Mouse (Mus musculus): ENCODE measurements around the gene Nupr1l. TPM values are rescaled to one million over a fixed set of nuclear protein-coding genes. Genes with fewer than 3 reads are reported as not detected.

The Nupr1l gene
- polyA plus RNA-seq, 1 experiment from 2014 or later, result 4.3 TPM

DNA sequence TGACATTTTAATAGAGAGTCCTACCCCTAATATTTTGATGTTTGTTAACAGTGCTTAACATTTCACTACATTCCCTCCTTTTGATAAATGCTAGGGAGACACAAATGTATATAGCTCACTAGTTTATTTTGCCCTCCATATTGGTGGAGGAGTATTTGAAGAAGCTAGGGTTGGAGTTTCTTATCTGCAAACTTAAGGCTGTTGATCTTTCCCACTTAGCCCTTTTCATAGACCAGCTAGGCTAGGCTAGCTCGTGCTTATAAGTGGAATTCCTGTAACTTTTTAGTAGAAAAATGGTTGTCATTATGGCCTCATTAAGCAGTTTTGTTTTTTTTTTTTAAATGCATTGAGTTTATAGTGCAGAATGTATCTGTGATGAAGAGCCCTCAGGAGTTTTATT is 35.1 kb downstream of the Nupr1l start:
- 86% methylated on average over 1 of the region's 1 CpGs for WGBS
- peaks cover 8% of the 10 kb centered on the region for H3K4me1 ChIP-seq
- no peak overlapping the region for H3K9ac ChIP-seq (replicated peaks)
- no peaks in the 10 kb centered on the region for H3K27me3 ChIP-seq (replicated peaks)
- H3K27ac ChIP-seq (replicated peaks), result no peak overlapping the region
- H3K36me3 ChIP-seq, result no peaks in the 10 kb centered on the region
- no peak for ATAC-seq (ENCODE audit: low FRiP score)
- H3K4me2 ChIP-seq, result no peak overlapping the region
- no peaks in the 10 kb centered on the region for H3K9me3 ChIP-seq (replicated peaks)
- no peak overlapping the region for H3K4me3 ChIP-seq (replicated peaks)

DNA sequence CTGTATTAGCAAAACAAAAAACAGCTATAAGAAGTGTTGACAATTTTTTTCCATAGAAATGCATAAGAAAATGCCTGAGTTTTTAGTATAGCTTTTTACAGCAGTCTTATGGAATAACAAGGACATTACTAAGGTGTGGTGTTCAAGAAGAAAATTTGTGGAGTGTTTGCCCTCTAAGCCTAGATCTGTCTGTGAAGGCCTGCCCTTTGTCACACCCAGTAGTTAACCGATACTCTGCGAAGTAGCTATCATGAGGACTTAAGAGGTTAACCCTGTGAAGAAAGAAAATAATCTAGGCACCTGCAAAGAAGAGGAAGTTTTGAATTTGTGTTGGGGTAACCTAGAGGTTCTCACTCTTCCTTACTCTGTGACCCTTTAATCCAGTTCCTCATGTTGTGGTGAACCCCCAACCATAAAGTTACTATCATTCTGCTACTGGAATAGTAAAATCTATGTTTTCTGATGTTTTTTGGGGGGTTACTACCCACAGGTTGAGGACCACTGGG is 39.2 kb downstream of the Nupr1l start:
- no peak overlapping the region for H3K4me3 ChIP-seq (replicated peaks)
- no peak overlapping the region for H3K9ac ChIP-seq (replicated peaks)
- 94% methylated on average over 2 of the region's 2 CpGs for WGBS
- H3K27me3 ChIP-seq (replicated peaks), result no peaks in the 10 kb centered on the region
- H3K4me2 ChIP-seq, result no peak overlapping the region
- no peaks in the 10 kb centered on the region for H3K36me3 ChIP-seq
- peaks cover 7% of the 10 kb centered on the region for H3K4me1 ChIP-seq
- H3K27ac ChIP-seq (replicated peaks), result no peak overlapping the region
- no peak for ATAC-seq (ENCODE audit: low FRiP score)
- H3K9me3 ChIP-seq (replicated peaks), result no peaks in the 10 kb centered on the region

DNA sequence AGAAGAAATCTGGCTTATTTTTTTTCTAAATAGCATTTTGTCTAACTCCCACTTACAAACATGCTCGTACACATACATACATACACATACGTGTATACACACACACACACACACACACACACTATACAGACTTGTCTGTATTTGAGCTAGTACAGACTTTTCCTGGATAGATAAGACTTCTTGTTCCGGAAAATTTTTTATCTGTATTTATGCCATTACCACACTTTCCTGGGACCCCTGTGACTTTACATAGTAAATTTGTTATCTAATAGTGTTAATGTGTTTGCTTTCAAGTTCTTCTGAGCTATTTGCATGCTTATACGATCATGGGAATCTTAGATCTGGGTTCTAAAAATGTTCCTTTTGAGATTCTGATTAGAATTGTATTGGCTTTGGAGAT is 43.8 kb downstream of the Nupr1l start:
- Histone ChIP-seq H3K4me1 (no peaks in the 10 kb centered on the region), H3K27ac (replicated peaks) (no peak overlapping the region), H3K27me3 (replicated peaks) (no peaks in the 10 kb centered on the region), H3K4me3 (replicated peaks) (no peak overlapping the region), H3K4me2 (no peak overlapping the region), H3K9me3 (replicated peaks) (no peaks in the 10 kb centered on the region), H3K36me3 (no peaks in the 10 kb centered on the region), H3K9ac (replicated peaks) (no peak overlapping the region)
- no peak for ATAC-seq (ENCODE audit: low FRiP score)
- WGBS, result 93% methylated on average over 4 of the region's 4 CpGs

DNA sequence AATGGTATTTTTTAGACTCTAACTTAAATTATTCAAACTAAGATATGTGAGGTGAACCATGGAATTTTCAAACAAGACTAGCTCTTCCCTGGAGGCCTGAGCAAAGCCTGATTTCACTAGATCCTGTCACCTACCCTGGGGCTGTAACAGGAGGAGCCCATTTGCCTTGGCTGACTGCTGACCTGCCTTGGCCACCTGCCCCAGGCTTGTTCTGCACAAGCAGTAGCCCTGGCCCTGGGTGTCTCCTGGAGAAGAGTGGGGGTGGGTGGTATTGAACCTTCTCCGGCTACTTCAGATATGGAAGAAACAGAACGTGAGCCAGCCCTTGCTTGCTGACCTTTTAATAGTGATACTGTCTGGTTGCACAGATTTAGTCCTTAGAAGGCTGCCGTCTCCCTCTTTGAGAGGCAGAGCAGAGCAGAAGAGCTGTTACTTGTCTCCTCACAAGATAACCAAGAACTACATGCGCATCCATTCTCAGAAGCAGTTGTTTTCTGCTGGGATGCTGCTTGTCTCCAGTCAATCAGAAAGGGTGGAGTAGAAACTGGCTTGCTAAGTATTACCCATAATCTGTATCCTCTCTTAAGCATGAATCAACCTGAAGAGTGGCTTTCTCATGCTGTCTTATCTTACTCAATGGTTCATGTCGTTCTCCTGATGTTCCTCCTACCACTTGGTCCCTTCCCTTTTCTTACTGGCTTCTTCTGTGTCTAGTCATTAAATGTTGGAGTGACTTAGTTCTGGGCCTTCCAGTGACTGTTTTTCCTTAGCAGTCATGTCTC is 46.3 kb downstream of the Nupr1l start:
- no peak for ATAC-seq (ENCODE audit: low FRiP score)
- H3K36me3 ChIP-seq, result no peaks in the 10 kb centered on the region
- H3K4me2 ChIP-seq, result no peak overlapping the region
- no peaks in the 10 kb centered on the region for H3K9me3 ChIP-seq (replicated peaks)
- no peak overlapping the region for H3K9ac ChIP-seq (replicated peaks)
- no peaks in the 10 kb centered on the region for H3K27me3 ChIP-seq (replicated peaks)
- no peak overlapping the region for H3K4me3 ChIP-seq (replicated peaks)
- WGBS, result 91% methylated on average over 5 of the region's 5 CpGs
- no peaks in the 10 kb centered on the region for H3K4me1 ChIP-seq
- no peak overlapping the region for H3K27ac ChIP-seq (replicated peaks)

DNA sequence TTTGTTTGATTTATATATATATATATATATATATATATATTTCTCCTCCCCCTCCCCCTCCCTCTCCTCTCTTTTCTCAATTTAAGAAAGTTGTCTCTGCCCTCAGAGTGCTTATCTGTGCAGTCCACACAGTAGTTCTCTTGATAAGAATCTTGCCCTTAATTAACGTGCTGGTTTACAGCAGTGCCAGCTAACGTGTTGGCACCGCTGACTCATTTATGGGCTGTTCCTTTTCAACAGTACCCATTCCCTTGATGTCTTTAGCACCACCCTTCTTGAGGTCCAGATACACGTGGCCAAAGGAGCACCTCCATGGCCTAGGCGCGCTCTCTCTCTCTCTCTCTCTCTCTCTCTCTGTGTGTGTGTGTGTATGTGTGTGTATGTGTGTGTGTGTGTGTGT is 47.5 kb downstream of the Nupr1l start:
- no peaks in the 10 kb centered on the region for H3K4me1 ChIP-seq
- no peaks in the 10 kb centered on the region for H3K9me3 ChIP-seq (replicated peaks)
- 86% methylated on average over 6 of the region's 6 CpGs for WGBS
- no peak overlapping the region for H3K4me2 ChIP-seq
- H3K27ac ChIP-seq (replicated peaks), result no peak overlapping the region
- H3K27me3 ChIP-seq (replicated peaks), result no peaks in the 10 kb centered on the region
- no peak overlapping the region for H3K4me3 ChIP-seq (replicated peaks)
- no peaks in the 10 kb centered on the region for H3K36me3 ChIP-seq
- ATAC-seq (ENCODE audit: low FRiP score), result no peak
- H3K9ac ChIP-seq (replicated peaks), result no peak overlapping the region

DNA sequence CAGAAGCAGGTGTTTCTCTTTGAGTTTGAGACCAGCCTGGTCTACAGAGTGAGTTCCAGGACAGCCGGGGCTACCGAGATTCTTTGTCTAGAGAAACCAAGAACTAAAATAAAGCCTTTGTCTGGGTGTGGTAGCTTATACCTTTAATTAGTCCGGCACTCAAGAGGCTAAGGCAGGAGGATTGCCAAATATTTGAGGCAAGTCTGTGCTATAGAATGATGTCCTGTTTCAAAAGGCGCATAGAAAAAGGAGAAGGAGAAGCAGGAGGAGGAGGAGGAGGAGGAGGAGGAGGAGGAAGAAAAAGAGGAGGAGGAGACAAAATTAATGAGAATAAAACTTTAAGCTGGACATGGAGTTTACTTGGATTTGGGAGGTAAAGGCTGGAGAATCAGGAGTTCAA is 54.9 kb downstream of the Nupr1l start:
- no peak for ATAC-seq (ENCODE audit: low FRiP score)
- H3K4me2 ChIP-seq, result no peak overlapping the region
- no peaks in the 10 kb centered on the region for H3K36me3 ChIP-seq
- H3K9ac ChIP-seq (replicated peaks), result no peak overlapping the region
- H3K9me3 ChIP-seq (replicated peaks), result no peaks in the 10 kb centered on the region
- no peaks in the 10 kb centered on the region for H3K4me1 ChIP-seq
- H3K27ac ChIP-seq (replicated peaks), result no peak overlapping the region
- WGBS, result 84% methylated on average over 4 of the region's 4 CpGs
- no peaks in the 10 kb centered on the region for H3K27me3 ChIP-seq (replicated peaks)
- no peak overlapping the region for H3K4me3 ChIP-seq (replicated peaks)

Other genes with a start within 250 kb of the Nupr1l start
- gene Zfp11, start 238.4 kb upstream of the Nupr1l start, polyA plus RNA-seq (2015; fragmentation: Nextera tagmentation; extraction: Ambion mirVana), result 6.5 and 6.6 TPM in 2 replicates
- not detected in 2 replicates for gene Sept14, start 200.0 kb upstream of the Nupr1l start, polyA plus RNA-seq (2015; fragmentation: Nextera tagmentation; extraction: Ambion mirVana)
- gene Mrps17, start 193.0 kb upstream of the Nupr1l start, polyA plus RNA-seq (2015; fragmentation: Nextera tagmentation; extraction: Ambion mirVana), result 169 and 174 TPM in 2 replicates
- 94.9 and 95.7 TPM in 2 replicates for gene Nipsnap2, start 183.5 kb upstream of the Nupr1l start, polyA plus RNA-seq (2015; fragmentation: Nextera tagmentation; extraction: Ambion mirVana)
- gene Psph, start 121.1 kb upstream of the Nupr1l start, polyA plus RNA-seq (2015; fragmentation: Nextera tagmentation; extraction: Ambion mirVana), result 33.9 and 35.0 TPM in 2 replicates
- gene Sumf2, start 61.6 kb upstream of the Nupr1l start, polyA plus RNA-seq (2015; fragmentation: Nextera tagmentation; extraction: Ambion mirVana), result 28.0 and 32.4 TPM in 2 replicates
- gene Chchd2, start 21.1 kb upstream of the Nupr1l start, polyA plus RNA-seq (2015; fragmentation: Nextera tagmentation; extraction: Ambion mirVana), result 743 and 777 TPM in 2 replicates
- 11.1 and 13.0 TPM in 2 replicates for gene Zbed5, start 12.8 kb upstream of the Nupr1l start, polyA plus RNA-seq (2015; fragmentation: Nextera tagmentation; extraction: Ambion mirVana)
- gene Phkg1, start 10.0 kb upstream of the Nupr1l start, polyA plus RNA-seq (2015; fragmentation: Nextera tagmentation; extraction: Ambion mirVana), result 0.95 and 1.3 TPM in 2 replicates
- 28.9 and 30.5 TPM in 2 replicates for gene Vkorc1l1, start 33.4 kb downstream of the Nupr1l start, polyA plus RNA-seq (2015; fragmentation: Nextera tagmentation; extraction: Ambion mirVana)
- gene Gusb, start 94.5 kb downstream of the Nupr1l start, polyA plus RNA-seq (2015; fragmentation: Nextera tagmentation; extraction: Ambion mirVana), result 37.8 and 45.4 TPM in 2 replicates
- 38.7 and 46.2 TPM in 2 replicates for gene Asl, start 120.7 kb downstream of the Nupr1l start, polyA plus RNA-seq (2015; fragmentation: Nextera tagmentation; extraction: Ambion mirVana)
- gene Crcp, start 120.8 kb downstream of the Nupr1l start, polyA plus RNA-seq (2015; fragmentation: Nextera tagmentation; extraction: Ambion mirVana), result 73.4 and 80.4 TPM in 2 replicates
- gene Tpst1, start 164.8 kb downstream of the Nupr1l start, polyA plus RNA-seq (2015; fragmentation: Nextera tagmentation; extraction: Ambion mirVana), result 58.8 and 59.2 TPM in 2 replicates
- gene Kctd7, start 236.3 kb downstream of the Nupr1l start, polyA plus RNA-seq (2015; fragmentation: Nextera tagmentation; extraction: Ambion mirVana), result 14.9 and 16.4 TPM in 2 replicates